Mouse (Mus musculus) midbrain, postnatal 0 days (tissue): ENCODE results near the gene Ttll11. TPM values are rescaled to one million over a fixed set of nuclear protein-coding genes. Genes with fewer than 3 reads are reported as not detected.
A peak's percentile ranks its signal among the peaks of the same experiment; 100 is the strongest.

Experiments used
- ATAC-seq: fragments of 200-750 bp; cut with Nextera tagmentation; 2 replicates; pipeline ENCODE4 v1.8.0; 2017; ENCODE audit warnings: moderate number of reproducible peaks, mild to moderate bottlenecking, moderate TSS enrichment, moderate library complexity; ENCODE audit not compliant: low FRiP score
- DNase-seq: peaks from one replicate; pipeline ENCODE4 v3.0.0-alpha.2; 2015; ENCODE audit warnings: low spot score
- H3K27ac ChIP-seq: fragments of 300-500 bp; sonication (generic); 2 replicates; pipeline ENCODE4 v1.5.1; 2014; ENCODE audit warnings: low read depth, mild to moderate bottlenecking, low read length, mixed read lengths
- H3K27me3 ChIP-seq: fragments of 300-500 bp; sonication (generic); 2 replicates; pipeline ENCODE4 v1.6.1; 2014; ENCODE audit warnings: low read length, control low read depth, mixed read lengths; ENCODE audit not compliant: insufficient read depth
- H3K36me3 ChIP-seq: fragments of 300-500 bp; sonication (generic); 2 replicates; pipeline ENCODE4 v1.6.1; 2014; ENCODE audit warnings: low read length, control low read depth, mixed read lengths; ENCODE audit not compliant: insufficient read depth
- H3K4me1 ChIP-seq: fragments of 300-500 bp; sonication (generic); 2 replicates; pipeline ENCODE4 v1.6.1; 2014; ENCODE audit warnings: mild to moderate bottlenecking, control low read depth, antibody characterized with exemption, low read length, mixed read lengths; ENCODE audit not compliant: insufficient read depth
- H3K4me2 ChIP-seq: fragments of 300-500 bp; sonication (generic); 2 replicates; pipeline ENCODE4 v1.6.1; 2014; ENCODE audit warnings: low read depth, mild to moderate bottlenecking, low read length, mixed read lengths; ENCODE audit not compliant: poor library complexity, severe bottlenecking
- H3K4me3 ChIP-seq: fragments of 300-500 bp; sonication (generic); 2 replicates; pipeline ENCODE4 v1.5.1; 2014; ENCODE audit warnings: low read depth, mild to moderate bottlenecking, low read length, moderate library complexity
- H3K9ac ChIP-seq: fragments of 300-500 bp; sonication (generic); replicated peaks from 2 replicates; pipeline ENCODE4 v1.6.1; 2014; ENCODE audit warnings: mild to moderate bottlenecking, low read length, moderate library complexity, mixed read lengths; ENCODE audit not compliant: poor library complexity, severe bottlenecking
- H3K9me3 ChIP-seq: fragments of 300-500 bp; sonication (generic); 2 replicates; pipeline ENCODE4 v1.6.1; 2016; ENCODE audit warnings: low read length, control low read depth
- CTCF ChIP-seq: IDR thresholded peaks from 2 replicates; pipeline ENCODE4 v1.5.1; 2016; ENCODE audit warnings: antibody characterized with exemption, mild to moderate bottlenecking
- WGBS: fragments of 180-500 bp; shearing (Covaris S2); extraction: QIAGEN DNeasy Blood & Tissue Kit; methylation state at CpG from one replicate; pipeline ENCODE4 v1.1.7; 2014; 5-methylcytosine and 5-hydroxymethylcytosine counted together
- polyA plus RNA-seq: library from polyadenylated mRNA; unstranded; fragments of >200 nt; fragmentation: Nextera tagmentation; extraction: Ambion mirVana; gene quantifications from 2 replicates; pipeline ENCODE4 v1.2.1, GENCODE M21; 2015
- total RNA-seq: library from RNA; depleted of rRNA; stranded (reverse); fragments of >200 nt; gene quantifications from 2 replicates; pipeline ENCODE4 v1.2.3, GENCODE M21; 2014

Ttll11 gene
- total and polyA plus RNA-seq, 2 experiments from 2014 or later: 7.8 to 15.8 TPM

GRCm38 (mm10) chr2:35998416-35998815 is 18.7 kb upstream of the Ttll11 start:
- 91% methylated on average over 5 of the region's 5 CpGs for WGBS
- no peak for TF ChIP-seq CTCF

GRCm38 (mm10) chr2:35996753-35997152 is 17.0 kb upstream of the Ttll11 start:
- Histone ChIP-seq H3K27me3 (no peaks in the 10 kb centered on the region), H3K36me3 (no peaks in the 10 kb centered on the region), H3K4me2 (no peak overlapping the region), H3K9me3 (no peaks in the 10 kb centered on the region), H3K9ac (no peak overlapping the region), H3K27ac (no peak overlapping the region), H3K4me3 (no peak overlapping the region), H3K4me1 (no peaks in the 10 kb centered on the region)
- ATAC-seq (no peak), DNase-seq (no peak)
- WGBS: 78% methylated on average over 2 of the region's 2 CpGs
- no peak for TF ChIP-seq CTCF

More at GRCm38 (mm10) chr2:35998416-35998815, 18.7 kb upstream of the Ttll11 start:
- Histone ChIP-seq H3K36me3 (no peaks in the 10 kb centered on the region), H3K9ac (no peak overlapping the region), H3K27me3 (no peaks in the 10 kb centered on the region), H3K27ac (no peak overlapping the region), H3K4me3 (no peak overlapping the region), H3K4me2 (no peak overlapping the region), H3K9me3 (no peaks in the 10 kb centered on the region), H3K4me1 (no peaks in the 10 kb centered on the region)
- ATAC-seq (no peak), DNase-seq (no peak)

DNA sequence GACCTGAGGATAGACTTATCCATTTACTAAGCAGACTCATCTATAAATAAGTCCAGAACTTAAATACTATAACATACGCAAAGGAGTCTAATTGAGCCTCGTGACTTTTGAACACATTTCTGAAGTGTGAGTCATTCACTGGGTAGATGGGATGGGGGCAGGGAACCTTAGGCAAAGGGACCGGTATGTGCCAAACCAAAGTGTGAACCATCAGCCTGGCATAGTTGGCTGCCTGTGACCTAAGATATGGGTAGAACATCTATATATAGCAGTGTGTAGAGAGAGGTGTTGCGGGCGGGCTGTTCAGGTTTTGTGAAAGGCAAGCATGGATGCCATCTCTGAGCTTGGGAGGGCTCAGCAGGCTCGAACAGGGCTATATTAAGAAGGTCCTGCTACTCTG is 14.6 kb upstream of the Ttll11 start:
- H3K27me3 ChIP-seq: no peaks in the 10 kb centered on the region
- H3K27ac ChIP-seq: no peak overlapping the region
- no peaks in the 10 kb centered on the region for H3K36me3 ChIP-seq
- H3K4me1 ChIP-seq: no peaks in the 10 kb centered on the region
- no peak for TF ChIP-seq CTCF
- no peak overlapping the region for H3K9ac ChIP-seq
- H3K4me2 ChIP-seq: no peak overlapping the region
- no peaks in the 10 kb centered on the region for H3K9me3 ChIP-seq
- ATAC-seq (no peak), DNase-seq (no peak)
- no peak overlapping the region for H3K4me3 ChIP-seq
- 87% methylated on average over 6 of the region's 6 CpGs for WGBS

GRCm38 (mm10) chr2:35993481-35993880 is 13.8 kb upstream of the Ttll11 start:
- no peaks in the 10 kb centered on the region for H3K4me1 ChIP-seq
- DNase-seq (no peak), ATAC-seq (no peak)
- H3K27ac ChIP-seq: no peak overlapping the region
- no peaks in the 10 kb centered on the region for H3K9me3 ChIP-seq
- H3K27me3 ChIP-seq: no peaks in the 10 kb centered on the region
- no peak overlapping the region for H3K9ac ChIP-seq
- no peak overlapping the region for H3K4me3 ChIP-seq
- 85% methylated on average over 2 of the region's 2 CpGs for WGBS
- no peaks in the 10 kb centered on the region for H3K36me3 ChIP-seq
- H3K4me2 ChIP-seq: no peak overlapping the region
- TF ChIP-seq CTCF: no peak

GRCm38 (mm10) chr2:35992259-35992658 is 12.5 kb upstream of the Ttll11 start:
- no peaks in the 10 kb centered on the region for H3K4me1 ChIP-seq

GRCm38 (mm10) chr2:35983869-35984268 is 4.2 kb upstream of the Ttll11 start:
- Histone ChIP-seq H3K27ac (no peak overlapping the region), H3K4me2 (no peak overlapping the region), H3K9ac (no peak overlapping the region), H3K36me3 (no peaks in the 10 kb centered on the region), H3K9me3 (no peaks in the 10 kb centered on the region), H3K27me3 (peaks cover 4% of the 10 kb centered on the region; the same call in 1 of the 2 replicates), H3K4me3 (no peak overlapping the region), H3K4me1 (no peaks in the 10 kb centered on the region)
- WGBS: 3% methylated on average over 7 of the region's 7 CpGs
- peak; percentile 83 for TF ChIP-seq CTCF
- ATAC-seq (0 out of 2 replicates have a peak, but pooled peaks have one; percentile 17), DNase-seq (peak; percentile 81)

More at GRCm38 (mm10) chr2:35992259-35992658, 12.5 kb upstream of the Ttll11 start:
- H3K4me2 ChIP-seq: no peak overlapping the region
- H3K36me3 ChIP-seq: no peaks in the 10 kb centered on the region
- 87% methylated on average over 3 of the region's 3 CpGs for WGBS
- H3K9ac ChIP-seq: no peak overlapping the region
- TF ChIP-seq CTCF: no peak
- no peaks in the 10 kb centered on the region for H3K9me3 ChIP-seq
- peaks cover 4% of the 10 kb centered on the region; the same call in 1 of the 2 replicates for H3K27me3 ChIP-seq
- no peak overlapping the region for H3K4me3 ChIP-seq
- no peak for DNase-seq
- ATAC-seq: no peak
- H3K27ac ChIP-seq: no peak overlapping the region
